Mouse (Mus musculus) liver, postnatal 0 days (tissue): Measurements from ENCODE around the gene Sqor. TPM values are rescaled to one million over a fixed set of nuclear protein-coding genes. Genes with fewer than 3 reads are reported as not detected.

Experiments used
- ATAC-seq: fragments of 200-750 bp; cut with Nextera tagmentation; 2 replicates; pipeline ENCODE4 v1.8.0; 2017; ENCODE audit warnings: mild to moderate bottlenecking, moderate library complexity
- DNase-seq: peaks from one replicate; pipeline ENCODE4 v3.0.0-alpha.2; 2016
- H3K27ac ChIP-seq: fragments of 300-500 bp; sonication (generic); 2 replicates; pipeline ENCODE4 v1.5.1; 2014; ENCODE audit warnings: antibody characterized with exemption, moderate library complexity, mild to moderate bottlenecking, low read depth
- H3K27me3 ChIP-seq: fragments of 300-500 bp; sonication (generic); 2 replicates; pipeline ENCODE4 v1.6.1; 2014; ENCODE audit warnings: low read length, control low read depth, mixed read lengths; ENCODE audit not compliant: insufficient read depth
- H3K36me3 ChIP-seq: fragments of 300-500 bp; sonication (generic); replicated peaks from 2 replicates; pipeline ENCODE4 v1.6.1; 2014; ENCODE audit warnings: mild to moderate bottlenecking, control low read depth, low read length, moderate library complexity, mixed read lengths; ENCODE audit not compliant: insufficient read depth
- H3K4me1 ChIP-seq: fragments of 300-500 bp; sonication (generic); 2 replicates; pipeline ENCODE4 v1.6.1; 2014; ENCODE audit warnings: antibody characterized with exemption, mild to moderate bottlenecking, control low read depth; ENCODE audit not compliant: insufficient read depth
- H3K4me2 ChIP-seq: fragments of 300-500 bp; sonication (generic); 2 replicates; pipeline ENCODE4 v1.6.1; 2014; ENCODE audit warnings: low read depth, mild to moderate bottlenecking, low read length, moderate library complexity, mixed read lengths
- H3K4me3 ChIP-seq: fragments of 300-500 bp; sonication (generic); 2 replicates; pipeline ENCODE4 v1.5.1; 2014; ENCODE audit warnings: low read depth, low read length
- H3K9ac ChIP-seq: fragments of 300-500 bp; sonication (generic); replicated peaks from 2 replicates; pipeline ENCODE4 v1.6.1; 2014; ENCODE audit warnings: mild to moderate bottlenecking, moderate library complexity
- H3K9me3 ChIP-seq: fragments of 300-500 bp; sonication (generic); 2 replicates; pipeline ENCODE4 v1.6.1; 2016; ENCODE audit warnings: mild to moderate bottlenecking, control low read depth, low read length, mixed read lengths
- CTCF ChIP-seq: sonication (generic); IDR thresholded peaks from 2 replicates; pipeline ENCODE4 v1.5.1; 2016; ENCODE audit warnings: antibody characterized with exemption, low read depth
- EP300 ChIP-seq: IDR thresholded peaks from 2 replicates; pipeline ENCODE4 v1.6.1; 2016; ENCODE audit warnings: antibody characterized with exemption, low read depth, mild to moderate bottlenecking
- WGBS: fragments of 180-500 bp; shearing (Covaris S2); extraction: QIAGEN DNeasy Blood & Tissue Kit; methylation state at CpG from one replicate; pipeline ENCODE4 v1.1.7; 2014; ENCODE audit not compliant: insufficient replicate concordance; 5-methylcytosine and 5-hydroxymethylcytosine counted together
- polyA plus RNA-seq: library from polyadenylated mRNA; unstranded; fragments of >200 nt; fragmentation: Nextera tagmentation; extraction: Ambion mirVana; gene quantifications from 2 replicates; pipeline ENCODE4 v1.2.1, GENCODE M21; 2015

Sqor gene
- polyA plus RNA-seq, 1 experiment from 2014 or later = 15.4 TPM

DNA sequence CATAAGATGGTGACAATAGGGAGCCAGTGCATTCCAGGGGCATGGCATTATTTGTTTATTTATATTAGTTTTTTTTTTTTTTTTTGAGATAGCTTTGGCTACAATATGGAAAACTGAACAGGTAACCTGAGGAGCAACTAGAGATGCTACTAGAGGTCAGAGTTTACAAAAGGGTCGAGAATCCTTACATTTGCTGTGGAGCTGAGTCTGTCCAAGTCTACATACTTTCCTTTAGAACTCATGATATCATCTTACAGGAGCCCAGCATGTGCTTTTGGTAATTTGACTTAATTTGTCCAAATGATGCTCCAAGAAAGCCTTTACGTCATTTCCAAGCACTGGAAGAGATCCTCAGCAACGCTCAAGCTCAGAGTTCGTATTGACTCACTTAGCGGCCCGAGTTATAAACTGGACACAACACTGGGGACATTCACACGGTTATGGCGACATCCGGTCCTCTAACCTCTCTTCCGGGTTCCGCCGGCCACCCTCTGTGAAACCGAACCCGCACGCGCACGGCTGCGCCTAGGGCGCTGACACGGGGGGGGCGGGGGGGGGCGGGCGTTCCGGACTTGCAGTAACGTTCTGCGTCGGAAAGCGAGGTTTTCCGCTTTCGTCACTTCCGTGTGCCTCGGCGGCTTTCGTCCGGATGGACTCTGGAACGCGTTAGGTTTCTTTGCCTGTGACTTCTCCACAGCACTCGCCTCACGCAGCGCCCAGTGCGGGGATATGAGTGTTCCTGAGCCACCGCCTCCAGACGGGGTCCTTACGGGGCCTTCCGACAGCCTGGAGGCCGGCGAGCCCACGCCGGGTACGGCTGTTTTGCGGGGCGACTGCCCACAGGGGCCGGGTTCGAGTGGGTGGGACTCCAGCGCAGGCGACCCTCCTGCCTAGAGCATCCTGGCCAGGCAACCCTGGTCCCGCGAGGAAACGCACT lies 26.9 kb upstream of the Sqor start, which contains the start of gene Bloc1s6:
Gene Bloc1s6 (plus strand): TSS at position 610 of the 937 bp plus-strand sequence.
- Histone ChIP-seq H3K36me3 (peaks cover 7% of the 10 kb centered on the region; the same call in 1 of the 2 replicates), H3K4me2 (peak within 1 kb of the TSS; percentile 73), H3K4me3 (peak within 1 kb of the TSS; percentile 95), H3K9ac (peak within 1 kb of the TSS; percentile 96), H3K4me1 (peaks cover 16% of the 10 kb centered on the region; the same call in 1 of the 2 replicates), H3K27me3 (0 out of 2 replicates have a peak, but pooled peaks cover 7% of the 10 kb centered on the region), H3K9me3 (no peaks in the 10 kb centered on the region), H3K27ac (peak within 1 kb of the TSS; percentile 91)
- ATAC-seq (peak; percentile 94), DNase-seq (peak; percentile 93)
- 1% methylated on average over 51 of the region's 59 CpGs for WGBS
- peak; percentile 30; the same call in 1 of the 2 replicates for TF ChIP-seq EP300
- TF ChIP-seq CTCF = no peak

DNA sequence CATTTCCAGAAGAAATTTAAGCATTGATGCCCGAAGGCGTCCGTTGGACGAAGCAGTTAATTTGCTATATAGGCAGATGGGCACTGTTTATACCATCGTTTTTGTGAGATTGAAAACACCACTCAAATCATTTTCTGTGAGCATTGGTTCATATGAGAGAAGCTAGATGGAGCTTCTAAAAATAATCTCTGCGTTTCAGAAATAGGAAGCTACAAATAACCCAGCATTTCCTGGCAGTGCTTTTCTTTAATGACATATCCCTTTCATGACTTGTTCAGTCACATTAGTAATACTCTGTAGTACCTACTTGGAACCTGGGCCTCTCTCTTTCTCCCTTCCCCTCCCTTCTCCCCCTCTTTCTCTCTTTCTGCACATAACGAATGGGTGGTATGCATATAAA lies 26.0 kb upstream of the Sqor start:
- Histone ChIP-seq H3K9ac (peak overlapping the region; percentile 96), H3K4me2 (peak overlapping the region; percentile 73), H3K36me3 (peaks cover 12% of the 10 kb centered on the region; the same call in 1 of the 2 replicates), H3K9me3 (no peaks in the 10 kb centered on the region), H3K27ac (peak overlapping the region; percentile 91), H3K4me3 (peak overlapping the region; percentile 95), H3K4me1 (peaks cover 16% of the 10 kb centered on the region; the same call in 1 of the 2 replicates), H3K27me3 (0 out of 2 replicates have a peak, but pooled peaks cover 7% of the 10 kb centered on the region)
- DNase-seq = no peak
- whole genome bisulfite sequencing = 25% methylated on average over 7 of the region's 7 CpGs
- no peak for ATAC-seq
- TF ChIP-seq CTCF (no peak), EP300 (no peak)

DNA sequence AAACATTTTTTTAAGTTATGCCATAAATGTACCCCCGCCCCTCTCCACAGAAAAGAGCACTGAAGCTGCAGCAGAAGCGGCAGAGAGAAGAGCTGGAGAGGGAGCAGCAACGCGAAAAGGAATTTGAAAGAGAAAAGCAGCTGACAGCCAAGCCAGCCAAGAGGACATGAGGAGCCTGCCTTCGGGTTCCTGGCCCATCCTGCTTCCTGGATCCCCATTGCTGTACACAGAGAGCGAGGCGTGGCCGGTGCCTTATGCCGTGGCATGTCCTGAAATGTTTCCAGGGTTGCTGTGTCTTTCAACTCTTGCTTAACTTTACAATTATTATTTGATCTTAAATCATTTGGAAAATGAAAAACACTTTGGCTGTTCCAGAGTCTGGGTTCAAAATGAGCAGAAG lies 18.6 kb upstream of the Sqor start:
- H3K4me1 ChIP-seq = no peaks in the 10 kb centered on the region
- no peak overlapping the region for H3K4me2 ChIP-seq
- ATAC-seq (no peak), DNase-seq (no peak)
- 84% methylated on average over 9 of the region's 9 CpGs for WGBS
- H3K27me3 ChIP-seq = no peaks in the 10 kb centered on the region
- no peaks in the 10 kb centered on the region for H3K9me3 ChIP-seq
- peaks cover 34% of the 10 kb centered on the region for H3K36me3 ChIP-seq
- H3K27ac ChIP-seq = no peak overlapping the region
- no peak overlapping the region for H3K4me3 ChIP-seq
- H3K9ac ChIP-seq = no peak overlapping the region
- TF ChIP-seq EP300 (no peak), CTCF (no peak)

DNA sequence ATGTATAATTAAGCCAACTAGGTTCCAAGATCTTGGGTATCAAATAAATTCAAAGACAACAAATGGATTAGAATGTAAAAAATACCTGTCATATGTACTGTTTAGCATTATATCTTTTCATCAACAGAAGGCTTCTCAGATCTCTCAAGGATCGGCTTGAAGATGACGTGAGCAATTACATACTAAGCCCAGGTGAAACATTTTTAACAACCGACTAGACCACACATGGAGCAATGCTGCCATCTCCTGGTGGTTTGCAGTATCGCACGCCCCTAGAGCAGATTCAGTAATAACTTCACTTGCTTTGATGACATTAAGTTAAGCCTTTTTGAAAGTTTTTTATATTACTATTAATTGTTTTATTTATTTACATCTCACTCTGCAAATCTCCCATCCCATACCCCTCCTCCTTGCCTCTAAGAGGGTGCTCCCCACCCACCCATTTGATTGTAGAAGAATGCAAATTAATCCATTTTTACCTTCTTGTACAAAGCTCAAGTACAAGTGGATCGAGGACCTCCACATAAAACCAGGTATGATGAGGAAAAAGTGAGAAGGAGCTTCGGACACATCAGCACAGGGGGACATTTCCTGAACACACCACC lies 11.2 kb upstream of the Sqor start:
- no peaks in the 10 kb centered on the region for H3K9me3 ChIP-seq
- H3K4me1 ChIP-seq = no peaks in the 10 kb centered on the region
- DNase-seq (peak; percentile 85), ATAC-seq (0 out of 2 replicates have a peak, but pooled peaks have one; percentile 44)
- no peak overlapping the region for H3K4me2 ChIP-seq
- H3K27me3 ChIP-seq = no peaks in the 10 kb centered on the region
- 14% methylated on average over 7 of the region's 7 CpGs for WGBS
- H3K27ac ChIP-seq = no peak overlapping the region
- H3K36me3 ChIP-seq = no peaks in the 10 kb centered on the region
- TF ChIP-seq EP300 = no peak
- TF ChIP-seq CTCF = peak; percentile 97
- H3K4me3 ChIP-seq = no peak overlapping the region
- H3K9ac ChIP-seq = no peak overlapping the region

DNA sequence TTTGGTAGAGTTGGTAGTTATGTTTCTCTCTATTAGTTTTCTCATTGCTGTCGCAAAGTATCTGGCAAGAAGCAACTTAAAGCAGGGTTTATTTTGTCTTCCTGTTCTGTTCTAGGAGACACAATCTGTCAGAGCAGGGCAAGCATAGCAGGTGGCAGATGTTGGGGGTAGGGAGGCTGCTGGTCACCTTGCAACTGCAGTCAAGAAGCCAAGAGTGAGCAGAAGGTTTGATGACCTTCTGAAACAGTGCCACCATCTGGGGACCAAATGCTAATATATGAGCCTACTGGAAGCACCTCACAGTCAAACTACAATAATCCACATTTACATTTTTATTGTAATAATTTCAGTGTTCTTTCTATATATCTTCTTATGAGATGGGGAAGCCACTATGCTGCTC lies 5.2 kb upstream of the Sqor start:
- 84% methylated on average over 1 of the region's 1 CpGs for WGBS

DNA sequence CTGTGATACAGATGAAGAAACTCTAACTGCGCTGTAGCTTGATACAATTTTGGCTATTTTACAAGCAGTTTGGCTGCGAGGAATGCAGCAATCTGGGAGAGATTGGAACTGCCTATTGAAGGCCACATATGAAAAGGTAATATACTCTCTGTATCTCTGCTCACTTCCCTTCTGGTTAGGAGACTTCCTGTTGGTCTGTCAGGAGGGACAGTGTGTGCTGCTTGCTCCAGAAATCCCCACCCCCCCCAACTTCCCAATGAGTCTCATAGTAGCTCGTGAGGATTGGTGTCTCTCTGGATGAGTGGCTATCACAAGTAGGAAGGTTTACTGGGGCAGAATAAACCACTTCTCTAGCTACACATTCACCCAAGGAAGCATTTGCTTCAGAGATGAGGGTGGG lies 2.0 kb upstream of the Sqor start:
- Histone ChIP-seq H3K9me3 (no peaks in the 10 kb centered on the region), H3K36me3 (no peaks in the 10 kb centered on the region), H3K9ac (no peak overlapping the region), H3K4me1 (no peaks in the 10 kb centered on the region; the same call in none of the 2 replicates), H3K27me3 (no peaks in the 10 kb centered on the region), H3K27ac (no peak overlapping the region), H3K4me3 (no peak overlapping the region), H3K4me2 (no peak overlapping the region)
- TF ChIP-seq CTCF = no peak
- no peak for TF ChIP-seq EP300
- DNase-seq = no peak
- 48% methylated on average over 3 of the region's 3 CpGs for WGBS
- no peak; the same call in 1 of the 2 replicates for ATAC-seq

More for the DNA sequence above, 5.2 kb upstream of the Sqor start:
- no peak overlapping the region for H3K4me2 ChIP-seq
- H3K36me3 ChIP-seq = no peaks in the 10 kb centered on the region
- no peaks in the 10 kb centered on the region for H3K27me3 ChIP-seq
- DNase-seq = no peak
- no peaks in the 10 kb centered on the region for H3K9me3 ChIP-seq
- no peak overlapping the region for H3K9ac ChIP-seq
- ATAC-seq = no peak
- no peak overlapping the region for H3K4me3 ChIP-seq
- no peak for TF ChIP-seq EP300
- no peak for TF ChIP-seq CTCF
- no peak overlapping the region for H3K27ac ChIP-seq
- no peaks in the 10 kb centered on the region; the same call in none of the 2 replicates for H3K4me1 ChIP-seq
